Mouse (Mus musculus) kidney, embryonic 15.5 days (tissue): ENCODE results near the gene Satb2. TPM values are rescaled to one million over a fixed set of nuclear protein-coding genes. Genes with fewer than 3 reads are reported as not detected.
A peak's percentile ranks its signal among the peaks of the same experiment; 100 is the strongest.

Experiments used
- ATAC-seq: fragments of 200-750 bp; cut with Nextera tagmentation; replicated peaks from 2 replicates; pipeline ENCODE4 v1.8.0; 2017; ENCODE audit warnings: moderate TSS enrichment; ENCODE audit not compliant: low FRiP score
- H3K27ac ChIP-seq: fragments of 300-500 bp; sonication (generic); 2 replicates; pipeline ENCODE4 v1.5.1; 2015; ENCODE audit warnings: mild to moderate bottlenecking, inconsistent platforms
- H3K27me3 ChIP-seq: fragments of 300-500 bp; sonication (generic); 2 replicates; pipeline ENCODE4 v1.6.1; 2015; ENCODE audit warnings: inconsistent platforms
- H3K36me3 ChIP-seq: fragments of 300-500 bp; sonication (generic); 2 replicates; pipeline ENCODE4 v1.6.1; 2015; ENCODE audit warnings: inconsistent platforms
- H3K4me1 ChIP-seq: fragments of 300-500 bp; sonication (generic); 2 replicates; pipeline ENCODE4 v1.6.1; 2015; ENCODE audit warnings: inconsistent platforms
- H3K4me2 ChIP-seq: fragments of 300-500 bp; sonication (generic); 2 replicates; pipeline ENCODE4 v1.6.1; 2015; ENCODE audit warnings: moderate library complexity, mild to moderate bottlenecking, inconsistent platforms
- H3K4me3 ChIP-seq: fragments of 300-500 bp; sonication (generic); replicated peaks from 2 replicates; pipeline ENCODE4 v1.5.1; 2015; ENCODE audit warnings: mild to moderate bottlenecking, inconsistent platforms
- H3K9ac ChIP-seq: fragments of 300-500 bp; sonication (generic); 2 replicates; pipeline ENCODE4 v1.6.1; 2015; ENCODE audit warnings: mild to moderate bottlenecking, inconsistent platforms
- H3K9me3 ChIP-seq: fragments of 300-500 bp; sonication (generic); replicated peaks from 2 replicates; pipeline ENCODE4 v1.6.1; 2016; ENCODE audit warnings: inconsistent platforms
- WGBS: fragments of 180-500 bp; shearing (Covaris S2); methylation state at CpG from one replicate; pipeline ENCODE4 v1.1.7; 2015; ENCODE audit warnings: mixed read lengths; 5-methylcytosine and 5-hydroxymethylcytosine counted together
- polyA plus RNA-seq: library from polyadenylated mRNA; unstranded; fragments of >200 nt; fragmentation: Nextera tagmentation; extraction: Ambion mirVana; gene quantifications from 2 replicates; pipeline ENCODE4 v1.2.1, GENCODE M21; 2015

Satb2 gene
- polyA plus RNA-seq, 1 experiment from 2014 or later, result 1.7 TPM

DNA sequence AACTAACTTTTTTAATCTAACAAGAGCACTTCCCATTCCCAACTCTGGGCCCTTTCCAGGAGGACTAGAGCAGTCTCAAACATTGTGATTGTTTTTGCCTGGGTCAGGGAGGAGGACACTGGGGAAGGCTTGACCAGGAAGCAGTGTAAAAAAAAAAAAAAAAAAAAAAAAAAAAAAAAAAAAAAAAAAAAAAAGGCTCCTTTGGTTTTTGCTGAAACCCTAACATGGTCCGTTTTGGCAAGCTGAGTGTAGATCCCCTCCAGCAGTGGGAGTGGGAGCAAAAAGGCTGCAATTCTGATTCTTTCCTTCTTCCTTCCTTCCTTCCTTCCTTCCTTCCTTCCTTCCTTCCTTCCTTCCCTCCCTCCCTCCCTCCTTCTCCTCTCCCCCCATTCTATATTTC, 3.1 kb upstream of the Satb2 start:
- Histone ChIP-seq H3K27ac (no peak overlapping the region), H3K9me3 (no peaks in the 10 kb centered on the region), H3K4me1 (peaks cover 35% of the 10 kb centered on the region), H3K4me3 (no peak overlapping the region), H3K4me2 (no peak overlapping the region), H3K9ac (no peak overlapping the region), H3K36me3 (no peaks in the 10 kb centered on the region), H3K27me3 (peaks cover 92% of the 10 kb centered on the region)
- no peak for ATAC-seq
- 0% methylated on average over 1 of the region's 1 CpGs for WGBS

DNA sequence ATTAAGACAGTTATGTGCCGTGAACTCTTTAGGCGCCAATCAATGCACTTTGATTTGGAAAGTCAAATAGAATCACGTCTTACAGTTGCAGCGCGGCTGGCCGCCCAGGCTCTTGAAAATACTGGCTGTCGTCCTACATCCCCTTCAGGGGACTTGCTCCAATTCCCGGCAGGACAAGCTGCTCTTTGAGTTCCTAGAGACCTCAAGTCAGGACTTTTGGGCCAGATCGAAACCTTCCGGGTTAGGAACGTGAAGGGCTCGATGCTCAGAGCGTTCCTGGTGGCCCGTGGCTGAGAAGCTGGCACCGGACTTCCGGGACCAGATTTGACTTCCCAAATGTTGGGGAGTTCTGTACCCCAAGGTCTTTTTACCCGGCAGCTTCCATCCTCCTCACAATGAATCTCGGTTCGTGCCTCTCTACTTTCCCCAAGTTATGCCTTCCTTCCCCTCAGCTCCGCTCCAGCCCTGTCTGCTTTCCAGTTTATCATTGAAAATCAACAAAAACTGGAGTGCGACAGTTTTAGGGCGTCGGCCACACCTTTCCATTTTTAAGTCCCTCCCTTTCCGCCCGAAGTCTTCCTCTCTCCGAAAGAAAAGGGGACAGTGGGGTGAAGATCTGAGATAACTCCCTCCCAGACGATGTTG, 2.3 kb upstream of the Satb2 start:
- Histone ChIP-seq H3K4me3 (peak overlapping the region; percentile 14), H3K36me3 (no peaks in the 10 kb centered on the region), H3K4me2 (peak overlapping the region; percentile 45)

GRCm38 (mm10) chr1:56979531-56980395, 1.3 kb upstream of the Satb2 start:
- no peak for ATAC-seq
- WGBS, result 3% methylated on average over 7 of the region's 7 CpGs
- H3K27ac ChIP-seq, result no peak overlapping the region
- H3K9ac ChIP-seq, result no peak overlapping the region
- H3K36me3 ChIP-seq, result no peaks in the 10 kb centered on the region
- H3K27me3 ChIP-seq, result peaks cover 89% of the 10 kb centered on the region
- no peak overlapping the region for H3K4me2 ChIP-seq
- no peak overlapping the region for H3K4me3 ChIP-seq
- H3K4me1 ChIP-seq, result peaks cover 37% of the 10 kb centered on the region
- H3K9me3 ChIP-seq, result no peaks in the 10 kb centered on the region

More for the DNA sequence above, 2.3 kb upstream of the Satb2 start:
- Histone ChIP-seq H3K27ac (no peak overlapping the region), H3K27me3 (peaks cover 92% of the 10 kb centered on the region), H3K9me3 (no peaks in the 10 kb centered on the region), H3K4me1 (peaks cover 37% of the 10 kb centered on the region), H3K9ac (no peak overlapping the region)
- WGBS, result under 1% methylated on average over 27 of the region's 27 CpGs
- no peak for ATAC-seq

- Histone ChIP-seq H3K9ac (no peak overlapping the region), H3K27ac (no peak overlapping the region), H3K27me3 (peaks cover 67% of the 10 kb centered on the region), H3K4me2 (peak overlapping the region; percentile 56), H3K4me3 (peak overlapping the region; percentile 30), H3K36me3 (no peaks in the 10 kb centered on the region), H3K9me3 (no peaks in the 10 kb centered on the region), H3K4me1 (peaks cover 32% of the 10 kb centered on the region)
- no peak for ATAC-seq
- under 1% methylated on average over 45 of the region's 45 CpGs for WGBS
These were observed 999 bp downstream of the Satb2 start for GRCm38 (mm10) chr1:56977201-56978100.

DNA sequence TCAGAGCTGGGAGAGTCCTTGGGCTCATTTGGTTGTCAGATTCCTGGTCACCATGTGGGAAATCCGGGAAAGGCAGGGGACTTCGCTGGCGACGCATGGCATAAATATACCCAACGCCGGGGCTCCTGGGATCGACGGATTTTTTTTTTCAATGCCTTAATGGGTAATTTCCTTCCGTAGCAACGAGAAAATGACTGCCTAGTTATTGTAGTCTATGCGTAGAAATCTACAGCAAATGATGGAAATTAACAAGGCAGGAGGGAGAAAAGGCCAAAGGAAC, 1.7 kb downstream of the Satb2 start:
- ATAC-seq, result no peak
- no peaks in the 10 kb centered on the region for H3K36me3 ChIP-seq
- peak overlapping the region; percentile 30 for H3K4me3 ChIP-seq
- no peak overlapping the region for H3K27ac ChIP-seq
- peak overlapping the region; percentile 56 for H3K4me2 ChIP-seq
- no peaks in the 10 kb centered on the region for H3K9me3 ChIP-seq
- peaks cover 60% of the 10 kb centered on the region for H3K27me3 ChIP-seq
- H3K9ac ChIP-seq, result no peak overlapping the region
- H3K4me1 ChIP-seq, result peaks cover 35% of the 10 kb centered on the region
- WGBS, result under 1% methylated on average over 11 of the region's 11 CpGs

DNA sequence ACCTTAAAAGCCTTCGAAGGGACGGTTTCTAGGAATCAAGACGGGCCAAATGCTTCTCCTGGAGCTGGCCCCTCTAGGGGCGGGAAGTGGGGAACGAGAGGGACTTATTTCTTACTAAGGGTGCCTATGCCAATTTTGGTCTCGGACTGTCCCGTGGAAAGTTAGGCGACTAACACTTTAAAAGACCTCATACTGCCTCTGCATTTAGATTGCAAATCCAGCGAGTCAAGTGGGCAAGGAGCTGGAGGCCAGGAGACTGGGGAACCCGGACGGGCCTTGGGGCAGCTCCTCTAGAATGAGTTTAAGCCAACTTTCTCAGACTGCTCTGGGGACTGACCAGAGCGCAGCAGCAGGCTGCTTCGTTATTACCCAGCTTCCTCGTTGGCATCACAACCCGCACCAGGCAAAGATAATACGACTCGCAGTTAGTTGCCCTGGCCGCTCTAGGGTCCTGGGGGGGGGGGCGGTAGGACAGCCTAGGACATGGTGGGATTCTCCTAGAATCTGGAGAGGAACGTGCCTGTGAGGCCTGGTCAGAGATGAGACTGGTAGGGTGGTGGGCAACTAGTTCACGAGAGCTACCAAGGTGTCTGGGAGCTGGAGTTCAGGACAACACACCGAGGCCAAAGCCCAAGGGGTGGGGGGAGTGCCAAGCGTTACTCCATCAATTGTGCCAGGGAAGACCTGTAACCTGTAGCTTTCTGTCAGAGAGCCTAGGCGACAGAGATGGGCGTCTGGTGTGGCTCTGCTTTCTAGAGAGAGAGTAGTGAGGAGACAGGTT, 2.2 kb downstream of the Satb2 start:
- no peak overlapping the region for H3K4me2 ChIP-seq
- peak overlapping the region; percentile 30 for H3K4me3 ChIP-seq
- H3K4me1 ChIP-seq, result peaks cover 41% of the 10 kb centered on the region
- no peaks in the 10 kb centered on the region for H3K9me3 ChIP-seq
- no peak overlapping the region for H3K27ac ChIP-seq
- WGBS, result 3% methylated on average over 25 of the region's 25 CpGs
- peaks cover 59% of the 10 kb centered on the region for H3K27me3 ChIP-seq
- ATAC-seq, result no peak
- H3K36me3 ChIP-seq, result no peaks in the 10 kb centered on the region
- H3K9ac ChIP-seq, result no peak overlapping the region

DNA sequence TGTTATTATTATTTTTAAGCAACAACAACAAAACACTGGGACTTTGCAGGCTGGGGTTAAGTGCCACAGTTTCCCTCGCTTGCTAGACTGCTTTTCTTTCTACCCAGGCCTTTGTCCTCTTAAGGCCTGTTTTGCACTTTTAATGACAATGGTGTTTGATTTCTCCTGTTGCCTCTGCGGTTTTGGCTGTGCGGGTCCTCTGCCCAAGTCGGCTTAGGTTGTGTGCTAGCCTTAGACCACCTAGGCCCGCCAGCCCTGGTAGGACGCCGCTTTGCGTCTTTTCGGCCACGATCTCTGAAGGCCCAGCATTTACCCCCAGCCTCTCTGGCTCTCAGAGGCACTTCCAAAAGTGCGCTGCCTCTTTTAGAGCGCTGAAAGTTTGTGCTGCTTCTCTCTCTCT, 2.9 kb downstream of the Satb2 start:
- Histone ChIP-seq H3K27ac (no peak overlapping the region), H3K9me3 (no peaks in the 10 kb centered on the region), H3K27me3 (peaks cover 59% of the 10 kb centered on the region), H3K9ac (no peak overlapping the region), H3K36me3 (no peaks in the 10 kb centered on the region), H3K4me2 (no peak overlapping the region), H3K4me3 (no peak overlapping the region), H3K4me1 (peaks cover 43% of the 10 kb centered on the region)
- WGBS, result 3% methylated on average over 12 of the region's 12 CpGs
- ATAC-seq, result no peak

DNA sequence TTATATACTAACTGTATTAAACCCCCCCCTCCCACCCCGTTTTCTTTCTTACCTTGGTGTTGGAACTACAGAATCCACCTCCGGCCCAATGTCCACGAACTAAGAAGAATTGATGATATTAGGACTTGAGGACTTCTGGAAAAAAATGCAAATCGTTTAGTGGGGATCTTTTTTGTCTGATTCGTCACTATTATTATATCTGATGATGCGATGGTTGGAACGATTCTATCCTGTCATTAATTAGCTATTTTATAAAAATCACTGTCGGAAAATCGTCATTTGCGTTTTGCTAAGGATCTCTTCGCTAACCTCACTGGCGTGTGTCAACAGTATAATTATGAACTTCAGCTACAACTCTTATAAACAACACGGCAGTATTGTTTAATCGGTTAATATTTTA, 4.3 kb downstream of the Satb2 start:
- ATAC-seq, result no peak
- Histone ChIP-seq H3K9ac (no peak overlapping the region), H3K9me3 (no peaks in the 10 kb centered on the region), H3K27me3 (peaks cover 59% of the 10 kb centered on the region), H3K4me3 (no peak overlapping the region), H3K36me3 (no peaks in the 10 kb centered on the region), H3K4me2 (0 out of 2 replicates have a peak overlapping the region, but pooled peaks have one; percentile 95), H3K27ac (no peak overlapping the region), H3K4me1 (peaks cover 54% of the 10 kb centered on the region)
- WGBS, result 6% methylated on average over 14 of the region's 14 CpGs

GRCm38 (mm10) chr1:56973593-56973950, 4.9 kb downstream of the Satb2 start:
- peak; percentile 1; the same call in 1 of the 2 replicates for ATAC-seq
- H3K4me3 ChIP-seq, result peak overlapping the region; percentile 70
- H3K9ac ChIP-seq, result peak overlapping the region; percentile 66
- H3K9me3 ChIP-seq, result no peaks in the 10 kb centered on the region
- H3K4me2 ChIP-seq, result peak overlapping the region; percentile 95
- H3K4me1 ChIP-seq, result peaks cover 55% of the 10 kb centered on the region
- WGBS, result under 1% methylated on average over 16 of the region's 16 CpGs
- H3K36me3 ChIP-seq, result no peaks in the 10 kb centered on the region
- peaks cover 64% of the 10 kb centered on the region for H3K27me3 ChIP-seq
- peak overlapping the region; percentile 81; the same call in 1 of the 2 replicates for H3K27ac ChIP-seq

- Histone ChIP-seq H3K4me3 (peak overlapping the region; percentile 70), H3K36me3 (no peaks in the 10 kb centered on the region), H3K27ac (peak overlapping the region; percentile 81), H3K9me3 (no peaks in the 10 kb centered on the region), H3K4me2 (peak overlapping the region; percentile 95), H3K4me1 (peaks cover 52% of the 10 kb centered on the region), H3K9ac (peak overlapping the region; percentile 66), H3K27me3 (peaks cover 65% of the 10 kb centered on the region)
- ATAC-seq, result peak; percentile 72
- under 1% methylated on average over 42 of the region's 47 CpGs for WGBS
These were observed 5.4 kb downstream of the Satb2 start for GRCm38 (mm10) chr1:56972950-56973592.
